Mouse (Mus musculus) forebrain, embryonic 11.5 days (tissue): ENCODE measurements at regions not wholly inside any gene's neighbourhood (a gene's known extent, or its start where the extent isn't known, plus 50 kb on each side); places are given as distances from the start of the nearest gene placed in this dataset.

Source experiments
- ATAC-seq: fragments of 200-750 bp; cut with Nextera tagmentation; replicated peaks from 2 replicates; pipeline ENCODE4 v1.8.0; 2017; ENCODE audit warnings: moderate TSS enrichment; ENCODE audit not compliant: low FRiP score
- DNase-seq: peaks from one replicate; pipeline ENCODE4 v3.0.0-alpha.2; 2017; ENCODE audit warnings: low spot score
- H3K27ac ChIP-seq: fragments of 300-500 bp; sonication (generic); 2 replicates; pipeline ENCODE4 v1.5.1; 2014; ENCODE audit warnings: low read depth, low read length
- H3K27me3 ChIP-seq: fragments of 300-500 bp; sonication (generic); 2 replicates; pipeline ENCODE4 v1.6.1; 2014; ENCODE audit warnings: mild to moderate bottlenecking, low read length, mixed read lengths; ENCODE audit not compliant: control insufficient read depth, insufficient read depth
- H3K36me3 ChIP-seq: fragments of 300-500 bp; sonication (generic); 2 replicates; pipeline ENCODE4 v1.6.1; 2014; ENCODE audit warnings: mild to moderate bottlenecking, low read length, moderate library complexity, mixed read lengths; ENCODE audit not compliant: control insufficient read depth, insufficient read depth
- H3K4me1 ChIP-seq: fragments of 300-500 bp; sonication (generic); replicated peaks from 2 replicates; pipeline ENCODE4 v1.6.1; 2014; ENCODE audit warnings: low read length, mixed read lengths; ENCODE audit not compliant: control insufficient read depth, insufficient read depth
- H3K4me2 ChIP-seq: fragments of 300-500 bp; sonication (generic); 2 replicates; pipeline ENCODE4 v1.6.1; 2014; ENCODE audit warnings: low read depth, mild to moderate bottlenecking, low read length, moderate library complexity, mixed read lengths; ENCODE audit not compliant: severe bottlenecking
- H3K4me3 ChIP-seq: fragments of 300-500 bp; sonication (generic); 2 replicates; pipeline ENCODE4 v1.5.1; 2014; ENCODE audit warnings: low read depth, low read length
- H3K9ac ChIP-seq: fragments of 300-500 bp; sonication (generic); 2 replicates; pipeline ENCODE4 v1.6.1; 2014; ENCODE audit warnings: low read length
- H3K9me3 ChIP-seq: fragments of 300-500 bp; sonication (generic); 2 replicates; pipeline ENCODE4 v1.6.1; 2016; ENCODE audit warnings: low read length, mixed read lengths; ENCODE audit not compliant: control insufficient read depth
- WGBS: fragments of 180-500 bp; shearing (Covaris S2); extraction: QIAGEN DNeasy Blood & Tissue Kit; methylation state at CpG from one replicate; pipeline ENCODE4 v1.1.7; 2014; 5-methylcytosine and 5-hydroxymethylcytosine counted together

- Histone ChIP-seq H3K27me3 (no peaks in the 10 kb centered on the region), H3K4me1 (no peaks in the 10 kb centered on the region), H3K9ac (no peak overlapping the region), H3K9me3 (no peaks in the 10 kb centered on the region), H3K36me3 (no peaks in the 10 kb centered on the region), H3K4me2 (no peak overlapping the region), H3K4me3 (no peak overlapping the region), H3K27ac (no peak overlapping the region)
- ATAC-seq (no peak), DNase-seq (no peak)
Measured at GRCm38 (mm10) chr1:137396736-137397135, 436.5 kb upstream of the Nr5a2 start.

DNA sequence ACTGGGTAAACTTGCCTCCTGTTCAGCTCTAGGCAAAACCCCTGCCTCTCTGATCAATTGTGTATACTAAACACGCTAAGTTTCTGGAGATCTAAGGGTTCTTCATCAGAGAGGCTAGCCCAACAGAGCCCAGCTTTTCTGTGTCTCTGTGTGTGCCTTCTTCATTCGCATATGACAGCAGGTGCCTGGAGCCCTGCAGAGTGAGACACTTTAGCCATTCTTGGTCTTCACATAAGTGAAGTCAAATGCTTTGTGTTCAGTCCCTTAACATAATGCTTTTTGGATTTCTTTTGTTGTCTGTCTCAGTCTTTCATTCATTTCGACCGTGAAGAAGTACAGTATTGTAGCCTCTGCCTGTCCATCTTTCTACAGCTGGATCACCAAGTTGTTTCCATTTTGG lies 427.3 kb upstream of the Nr5a2 start:
- no peaks in the 10 kb centered on the region for H3K9me3 ChIP-seq
- H3K27me3 ChIP-seq, result no peaks in the 10 kb centered on the region
- ATAC-seq, result no peak
- H3K4me2 ChIP-seq, result no peak overlapping the region
- no peak overlapping the region for H3K9ac ChIP-seq
- H3K4me1 ChIP-seq, result no peaks in the 10 kb centered on the region
- H3K27ac ChIP-seq, result no peak overlapping the region
- DNase-seq, result no peak
- H3K36me3 ChIP-seq, result no peaks in the 10 kb centered on the region
- WGBS, result 47% methylated on average over 4 of the region's 4 CpGs
- no peak overlapping the region for H3K4me3 ChIP-seq

- Histone ChIP-seq H3K4me2 (no peak overlapping the region; the same call in 1 of the 2 replicates), H3K9me3 (no peaks in the 10 kb centered on the region), H3K36me3 (no peaks in the 10 kb centered on the region), H3K4me3 (no peak overlapping the region), H3K9ac (no peak overlapping the region), H3K27ac (peak overlapping the region; percentile 73), H3K27me3 (no peaks in the 10 kb centered on the region), H3K4me1 (peaks cover 4% of the 10 kb centered on the region; the same call in 1 of the 2 replicates)
- DNase-seq (no peak), ATAC-seq (peak; percentile 78)
- WGBS, result 8% methylated on average over 6 of the region's 6 CpGs
Measured at GRCm38 (mm10) chr1:137378072-137378985, 418.1 kb upstream of the Nr5a2 start.

DNA sequence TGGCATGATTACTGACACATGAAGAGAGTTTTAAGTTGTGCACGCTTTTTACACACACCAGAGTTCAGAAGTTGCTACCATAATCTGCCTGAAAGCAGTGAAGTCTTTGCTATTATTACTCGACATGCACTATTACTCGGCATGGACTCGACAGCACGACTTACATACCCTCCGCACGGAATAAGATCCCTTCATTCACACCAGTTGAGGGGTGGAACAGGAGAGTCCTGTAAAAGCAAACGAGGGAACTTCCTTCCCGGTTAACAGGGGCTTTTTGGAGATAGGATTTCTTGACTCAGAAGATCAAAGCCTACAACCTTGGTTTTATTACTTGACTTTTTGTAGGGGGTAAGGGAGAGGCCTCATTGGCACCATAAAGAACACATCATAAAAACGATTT lies 416.4 kb upstream of the Nr5a2 start:
- ATAC-seq, result no peak
- Histone ChIP-seq H3K9me3 (no peaks in the 10 kb centered on the region), H3K4me3 (no peak overlapping the region), H3K36me3 (no peaks in the 10 kb centered on the region), H3K9ac (no peak overlapping the region), H3K27me3 (no peaks in the 10 kb centered on the region), H3K27ac (no peak overlapping the region), H3K4me1 (peaks cover 4% of the 10 kb centered on the region; the same call in 1 of the 2 replicates), H3K4me2 (no peak overlapping the region)
- WGBS, result 85% methylated on average over 10 of the region's 10 CpGs
- DNase-seq, result no peak

DNA sequence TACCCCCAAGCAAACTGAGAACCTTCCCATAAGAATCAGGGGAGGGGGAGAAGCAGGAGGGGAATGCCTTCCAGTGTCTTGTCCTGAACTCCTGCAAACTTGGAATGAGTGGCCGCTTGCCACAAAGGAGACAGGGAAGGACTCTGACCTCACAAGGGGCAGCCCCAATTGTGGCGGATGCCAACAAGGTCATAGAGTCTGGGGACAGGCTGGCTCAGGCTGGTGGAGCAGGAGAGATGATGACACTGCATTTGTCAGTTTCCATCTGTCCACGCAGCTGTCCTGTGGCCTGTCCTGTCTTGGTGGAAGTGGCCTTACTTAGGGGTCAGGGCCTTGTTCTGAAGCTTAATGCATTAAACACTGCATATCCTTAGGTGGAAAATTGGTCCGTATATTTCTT lies 414.4 kb upstream of the Nr5a2 start:
- no peak overlapping the region for H3K4me2 ChIP-seq
- no peaks in the 10 kb centered on the region for H3K36me3 ChIP-seq
- no peaks in the 10 kb centered on the region for H3K9me3 ChIP-seq
- DNase-seq (peak; percentile 56), ATAC-seq (no peak)
- no peaks in the 10 kb centered on the region for H3K27me3 ChIP-seq
- no peak overlapping the region for H3K4me3 ChIP-seq
- peak overlapping the region; percentile 77 for H3K27ac ChIP-seq
- WGBS, result 48% methylated on average over 4 of the region's 4 CpGs
- peaks cover 4% of the 10 kb centered on the region; the same call in 1 of the 2 replicates for H3K4me1 ChIP-seq
- no peak overlapping the region for H3K9ac ChIP-seq

GRCm38 (mm10) chr1:137373509-137374420 lies 413.5 kb upstream of the Nr5a2 start:
- Histone ChIP-seq H3K27ac (peak overlapping the region; percentile 77), H3K4me3 (no peak overlapping the region), H3K9ac (no peak overlapping the region), H3K27me3 (no peaks in the 10 kb centered on the region), H3K36me3 (no peaks in the 10 kb centered on the region), H3K4me2 (0 out of 2 replicates have a peak overlapping the region, but pooled peaks have one; percentile 11), H3K4me1 (peaks cover 4% of the 10 kb centered on the region; the same call in 1 of the 2 replicates), H3K9me3 (no peaks in the 10 kb centered on the region)
- DNase-seq (peak; percentile 63), ATAC-seq (peak; percentile 88)
- 24% methylated on average over 15 of the region's 15 CpGs for WGBS

GRCm38 (mm10) chr1:137372236-137372635 lies 412.0 kb upstream of the Nr5a2 start:
- Histone ChIP-seq H3K9ac (no peak overlapping the region), H3K4me3 (no peak overlapping the region), H3K4me1 (peaks cover 4% of the 10 kb centered on the region; the same call in 1 of the 2 replicates), H3K4me2 (no peak overlapping the region), H3K9me3 (no peaks in the 10 kb centered on the region), H3K27ac (no peak overlapping the region), H3K27me3 (no peaks in the 10 kb centered on the region), H3K36me3 (no peaks in the 10 kb centered on the region)
- ATAC-seq (no peak), DNase-seq (no peak)
- 77% methylated on average over 3 of the region's 3 CpGs for WGBS

- Histone ChIP-seq H3K4me3 (no peak overlapping the region), H3K9ac (no peak overlapping the region), H3K4me1 (no peaks in the 10 kb centered on the region), H3K9me3 (no peaks in the 10 kb centered on the region), H3K27me3 (no peaks in the 10 kb centered on the region), H3K36me3 (no peaks in the 10 kb centered on the region), H3K4me2 (no peak overlapping the region), H3K27ac (no peak overlapping the region)
- no peak for ATAC-seq
- no peak for DNase-seq
Measured at GRCm38 (mm10) chr1:137364396-137364795, 404.1 kb upstream of the Nr5a2 start.
